Mouse (Mus musculus) hindbrain, embryonic 11.5 days (tissue): ENCODE measurements around the gene 5730596B20Rik. TPM values are rescaled to one million over a fixed set of nuclear protein-coding genes. Genes with fewer than 3 reads are reported as not detected.

Experiments used
- ATAC-seq: fragments of 200-750 bp; cut with Nextera tagmentation; 2 replicates; pipeline ENCODE4 v1.8.0; 2017; ENCODE audit warnings: mild to moderate bottlenecking, moderate TSS enrichment, moderate library complexity; ENCODE audit not compliant: low FRiP score
- DNase-seq: peaks from one replicate; pipeline ENCODE4 v3.0.0-alpha.2; 2015; ENCODE audit warnings: low spot score
- H3K27ac ChIP-seq: fragments of 300-500 bp; sonication (generic); 2 replicates; pipeline ENCODE4 v1.5.1; 2014; ENCODE audit warnings: mild to moderate bottlenecking, low read depth, low read length
- H3K27me3 ChIP-seq: fragments of 300-500 bp; sonication (generic); 2 replicates; pipeline ENCODE4 v1.6.1; 2014; ENCODE audit warnings: mild to moderate bottlenecking, low read length, moderate library complexity, mixed read lengths; ENCODE audit not compliant: control insufficient read depth, insufficient read depth
- H3K36me3 ChIP-seq: fragments of 300-500 bp; sonication (generic); 2 replicates; pipeline ENCODE4 v1.6.1; 2014; ENCODE audit warnings: mild to moderate bottlenecking, low read length, moderate library complexity, mixed read lengths; ENCODE audit not compliant: control insufficient read depth, insufficient read depth
- H3K4me1 ChIP-seq: fragments of 300-500 bp; sonication (generic); replicated peaks from 2 replicates; pipeline ENCODE4 v1.6.1; 2014; ENCODE audit warnings: low read length, mixed read lengths; ENCODE audit not compliant: control insufficient read depth, insufficient read depth
- H3K4me2 ChIP-seq: fragments of 300-500 bp; sonication (generic); replicated peaks from 2 replicates; pipeline ENCODE4 v1.6.1; 2014; ENCODE audit warnings: mild to moderate bottlenecking, low read depth, low read length
- H3K4me3 ChIP-seq: fragments of 300-500 bp; sonication (generic); 2 replicates; pipeline ENCODE4 v1.5.1; 2014; ENCODE audit warnings: low read depth, low read length
- H3K9ac ChIP-seq: fragments of 300-500 bp; sonication (generic); 2 replicates; pipeline ENCODE4 v1.6.1; 2014; ENCODE audit warnings: low read depth, low read length
- H3K9me3 ChIP-seq: fragments of 300-500 bp; sonication (generic); 2 replicates; pipeline ENCODE4 v1.6.1; 2016; ENCODE audit warnings: low read length; ENCODE audit not compliant: control insufficient read depth
- WGBS: fragments of 180-500 bp; shearing (Covaris S2); extraction: QIAGEN DNeasy Blood & Tissue Kit; methylation state at CpG from one replicate; pipeline ENCODE4 v1.1.7; 2014; 5-methylcytosine and 5-hydroxymethylcytosine counted together
- polyA plus RNA-seq: library from polyadenylated mRNA; unstranded; fragments of >200 nt; fragmentation: Nextera tagmentation; extraction: Ambion mirVana; gene quantifications from 2 replicates; pipeline ENCODE4 v1.2.1, GENCODE M21; 2014

5730596B20Rik gene
- polyA plus RNA-seq: 4.9 and 5.4 TPM in 2 replicates

GRCm38 (mm10) chr6:52177061-52177735, at the start of gene 5730596B20Rik:
Gene 5730596B20Rik, plus strand, starts transcription at chr6:52177498.
- peak within 1 kb of the TSS; percentile 99 for H3K27ac ChIP-seq
- peak within 1 kb of the TSS; percentile 97 for H3K9ac ChIP-seq
- H3K4me2 ChIP-seq: peak within 1 kb of the TSS; percentile 55
- H3K4me3 ChIP-seq: peak within 1 kb of the TSS; percentile 76
- no peaks in the 10 kb centered on the region for H3K9me3 ChIP-seq
- under 1% methylated on average over 36 of the region's 36 CpGs for WGBS
- H3K4me1 ChIP-seq: 0 out of 2 replicates have a peak, but pooled peaks cover 3% of the 10 kb centered on the region
- peaks cover 69% of the 10 kb centered on the region for H3K27me3 ChIP-seq
- DNase-seq (peak; percentile 76), ATAC-seq (no peak)
- H3K36me3 ChIP-seq: no peaks in the 10 kb centered on the region

DNA sequence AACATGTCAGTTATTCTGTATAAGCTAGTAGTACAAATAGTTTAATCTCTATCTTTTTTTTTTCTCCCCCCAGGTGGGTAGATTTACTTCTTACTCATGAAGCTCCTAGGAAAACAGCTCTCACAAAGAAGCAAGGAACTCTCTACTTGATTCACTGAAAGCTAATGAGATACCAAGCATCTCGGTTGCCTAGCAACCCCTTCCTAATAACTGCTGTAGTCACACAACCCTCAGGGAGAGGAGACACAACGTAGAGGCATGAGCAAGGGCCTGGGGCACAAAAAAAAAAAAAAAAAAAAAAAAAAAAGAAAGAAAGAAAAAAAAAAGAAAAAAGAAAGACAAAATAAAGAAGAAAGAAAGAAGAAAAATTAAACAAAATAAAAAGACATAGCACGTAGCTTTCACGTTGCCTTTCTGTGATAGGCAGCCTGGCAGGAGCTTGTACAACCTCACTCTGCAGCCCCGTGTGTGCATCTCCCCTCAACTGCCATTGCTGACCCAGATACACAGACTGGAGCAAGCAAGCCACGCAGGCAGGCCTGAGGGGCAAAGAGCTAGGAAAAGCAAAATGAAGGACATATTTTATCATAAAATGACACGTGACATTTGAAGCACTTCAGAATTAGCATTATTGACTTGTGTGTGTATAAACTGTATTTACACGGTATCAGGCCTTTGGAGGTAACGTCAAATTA, 39.3 kb upstream of the 5730596B20Rik start:
- Histone ChIP-seq H3K36me3 (no peaks in the 10 kb centered on the region), H3K4me3 (no peak overlapping the region), H3K9me3 (no peaks in the 10 kb centered on the region), H3K4me1 (no peaks in the 10 kb centered on the region), H3K27ac (no peak overlapping the region), H3K27me3 (no peaks in the 10 kb centered on the region), H3K9ac (no peak overlapping the region), H3K4me2 (no peak overlapping the region)
- WGBS: 53% methylated on average over 9 of the region's 9 CpGs
- DNase-seq (peak; percentile 75), ATAC-seq (no peak)

GRCm38 (mm10) chr6:52138576-52138975, 38.7 kb upstream of the 5730596B20Rik start:
- 62% methylated on average over 10 of the region's 10 CpGs for WGBS
- no peaks in the 10 kb centered on the region for H3K4me1 ChIP-seq
- DNase-seq: no peak
- H3K27me3 ChIP-seq: no peaks in the 10 kb centered on the region
- H3K9me3 ChIP-seq: no peaks in the 10 kb centered on the region
- H3K4me2 ChIP-seq: no peak overlapping the region
- no peak for ATAC-seq
- H3K27ac ChIP-seq: peak overlapping the region; percentile 1; the same call in 1 of the 2 replicates
- no peaks in the 10 kb centered on the region for H3K36me3 ChIP-seq
- no peak overlapping the region for H3K4me3 ChIP-seq
- no peak overlapping the region for H3K9ac ChIP-seq

DNA sequence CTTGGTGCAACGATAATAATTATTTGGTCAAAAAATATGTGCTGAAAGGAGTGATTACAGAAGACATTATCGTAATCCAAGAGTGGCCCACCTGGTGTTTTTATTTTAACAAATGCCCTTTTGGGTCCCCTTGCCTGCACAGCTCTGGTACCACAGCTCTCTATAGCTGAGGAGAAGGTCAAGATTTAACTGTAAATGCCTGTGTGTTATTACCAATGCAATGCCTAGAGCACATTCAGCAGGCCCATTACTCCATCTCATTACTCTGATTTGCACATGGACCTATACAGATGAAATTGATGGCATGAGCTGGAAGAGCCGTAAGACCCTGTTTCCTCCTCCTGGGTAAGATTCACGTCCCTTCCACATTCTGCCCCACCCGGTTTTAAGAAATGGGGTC, 38.2 kb upstream of the 5730596B20Rik start:
- H3K4me1 ChIP-seq: no peaks in the 10 kb centered on the region
- no peak for DNase-seq
- H3K27me3 ChIP-seq: no peaks in the 10 kb centered on the region
- WGBS: 79% methylated on average over 5 of the region's 5 CpGs
- no peak overlapping the region for H3K27ac ChIP-seq
- H3K9ac ChIP-seq: no peak overlapping the region
- H3K4me2 ChIP-seq: no peak overlapping the region
- no peak for ATAC-seq
- no peaks in the 10 kb centered on the region for H3K9me3 ChIP-seq
- H3K36me3 ChIP-seq: no peaks in the 10 kb centered on the region
- H3K4me3 ChIP-seq: no peak overlapping the region

DNA sequence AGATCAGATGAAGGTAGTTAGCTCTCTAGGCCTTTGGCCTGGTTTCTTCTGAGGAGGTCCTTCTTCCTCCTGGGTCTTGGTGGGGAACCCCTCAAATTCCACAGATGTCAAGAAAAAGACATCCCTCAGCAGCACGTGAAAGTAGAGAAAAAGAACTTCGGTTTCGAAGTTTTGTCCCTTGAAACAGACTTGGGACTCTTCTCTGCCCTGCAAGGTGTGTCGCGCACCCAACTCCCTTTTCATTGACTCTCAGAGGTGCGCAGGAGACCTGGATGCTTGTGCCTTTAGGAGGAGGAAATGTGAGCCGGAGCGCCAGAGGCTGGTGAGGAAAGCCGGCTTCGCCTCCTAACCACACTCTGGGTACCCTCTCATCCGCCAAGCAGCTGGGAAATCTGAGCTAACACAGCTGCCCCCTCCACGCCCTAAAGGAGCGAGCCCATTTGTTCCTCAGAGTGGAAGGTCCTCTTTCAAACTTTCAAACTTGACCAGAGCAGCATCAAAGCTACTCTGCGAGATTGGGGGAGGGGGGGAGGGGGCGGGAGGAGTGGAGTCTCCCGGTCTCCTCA, 26.8 kb upstream of the 5730596B20Rik start:
- WGBS: 6% methylated on average over 16 of the region's 16 CpGs

DNA sequence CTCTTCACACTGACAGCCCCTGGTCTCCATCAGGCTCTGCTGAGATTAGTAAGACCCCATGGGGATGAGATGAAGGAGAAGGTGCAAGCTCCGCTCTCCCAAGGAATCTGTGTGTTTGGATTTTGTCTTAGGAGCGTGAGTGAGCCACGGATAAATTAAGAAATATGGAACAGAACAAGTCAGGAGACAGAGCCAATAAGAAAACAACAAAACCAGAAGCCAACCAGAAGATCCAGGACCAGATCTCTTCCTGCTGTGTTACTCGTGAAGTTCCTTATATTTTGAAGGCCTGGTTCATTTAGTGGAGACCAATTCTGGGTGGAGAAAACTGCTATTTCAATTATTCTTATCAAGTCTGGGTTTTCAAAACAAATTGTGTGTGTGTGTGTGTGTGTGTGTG, 25.7 kb upstream of the 5730596B20Rik start:
- peak; percentile 39 for DNase-seq
- WGBS: 18% methylated on average over 4 of the region's 4 CpGs
- H3K27me3 ChIP-seq: peaks cover 57% of the 10 kb centered on the region

More for the DNA sequence above, 26.8 kb upstream of the 5730596B20Rik start:
- Histone ChIP-seq H3K4me2 (no peak overlapping the region), H3K27me3 (peaks cover 46% of the 10 kb centered on the region), H3K27ac (no peak overlapping the region), H3K9me3 (no peaks in the 10 kb centered on the region), H3K4me1 (no peaks in the 10 kb centered on the region), H3K4me3 (no peak overlapping the region), H3K36me3 (no peaks in the 10 kb centered on the region), H3K9ac (no peak overlapping the region)
- DNase-seq: peak; percentile 51
- ATAC-seq: no peak

DNA sequence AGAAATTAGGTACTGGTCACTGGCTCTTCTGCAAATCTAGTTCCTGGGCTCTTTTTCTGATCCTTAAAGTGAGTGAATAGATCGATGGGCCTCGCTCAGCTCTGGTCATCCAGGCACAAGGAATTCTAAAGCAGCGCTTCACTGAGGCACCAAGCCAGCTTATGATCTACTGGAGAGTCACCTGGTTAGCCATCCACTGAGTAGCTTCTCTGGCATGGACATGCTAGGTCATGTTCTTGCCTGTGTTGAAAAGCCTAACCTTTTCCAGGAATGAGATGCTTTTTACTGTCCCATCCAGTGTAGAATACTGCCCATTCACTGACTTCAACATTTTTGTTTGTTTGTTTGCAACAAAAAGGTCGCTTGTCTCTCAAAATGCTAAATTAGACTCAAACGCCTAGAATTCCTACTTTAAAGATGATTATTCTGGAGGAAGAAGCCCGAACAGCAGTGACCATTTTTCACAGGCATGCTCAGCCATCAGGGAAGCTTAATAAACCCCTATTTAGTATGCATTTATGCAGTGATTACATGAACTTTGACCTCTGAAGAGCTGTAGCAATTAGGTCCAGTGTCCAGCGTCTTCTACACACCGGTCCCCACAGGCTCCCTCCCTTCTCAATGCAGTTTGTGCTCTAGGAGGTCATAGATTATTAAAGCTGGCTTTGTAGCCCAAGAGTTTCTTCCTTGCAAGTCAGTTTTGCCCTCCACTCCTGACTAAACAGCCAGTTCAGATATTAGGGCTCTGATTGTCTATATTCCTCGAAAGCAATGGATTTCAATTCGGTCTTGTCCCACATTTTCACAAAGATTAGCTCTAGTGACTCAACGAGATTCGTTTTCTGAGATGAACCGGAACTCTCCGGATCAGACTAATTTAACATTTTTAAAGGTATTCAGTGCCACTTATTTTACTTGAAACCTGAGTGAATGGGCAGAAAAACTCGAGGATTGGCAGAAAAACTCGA, 24.8 kb upstream of the 5730596B20Rik start:
- no peaks in the 10 kb centered on the region for H3K4me1 ChIP-seq
- no peaks in the 10 kb centered on the region for H3K36me3 ChIP-seq
- no peak overlapping the region for H3K27ac ChIP-seq
- ATAC-seq (no peak), DNase-seq (peak; percentile 51)
- no peaks in the 10 kb centered on the region for H3K9me3 ChIP-seq
- no peak overlapping the region for H3K4me2 ChIP-seq
- H3K9ac ChIP-seq: no peak overlapping the region
- no peak overlapping the region for H3K4me3 ChIP-seq
- 4% methylated on average over 16 of the region's 16 CpGs for WGBS
- peaks cover 66% of the 10 kb centered on the region for H3K27me3 ChIP-seq

More for the DNA sequence above, 25.7 kb upstream of the 5730596B20Rik start:
- H3K9ac ChIP-seq: no peak overlapping the region
- H3K4me3 ChIP-seq: no peak overlapping the region
- H3K36me3 ChIP-seq: no peaks in the 10 kb centered on the region
- no peaks in the 10 kb centered on the region for H3K9me3 ChIP-seq
- no peak overlapping the region for H3K4me2 ChIP-seq
- ATAC-seq: no peak
- no peaks in the 10 kb centered on the region for H3K4me1 ChIP-seq
- H3K27ac ChIP-seq: no peak overlapping the region

GRCm38 (mm10) chr6:52153270-52153669, 24.0 kb upstream of the 5730596B20Rik start:
- no peak overlapping the region for H3K9ac ChIP-seq
- no peak for DNase-seq
- H3K4me1 ChIP-seq: no peaks in the 10 kb centered on the region
- no peaks in the 10 kb centered on the region for H3K9me3 ChIP-seq
- H3K27ac ChIP-seq: no peak overlapping the region
- 1% methylated on average over 6 of the region's 6 CpGs for WGBS
- H3K27me3 ChIP-seq: peaks cover 73% of the 10 kb centered on the region
- no peak overlapping the region for H3K4me2 ChIP-seq
- ATAC-seq: no peak
- no peaks in the 10 kb centered on the region for H3K36me3 ChIP-seq
- H3K4me3 ChIP-seq: no peak overlapping the region
